Mouse (Mus musculus) left cerebral cortex, postnatal 36 days (tissue): ENCODE measurements around the gene Plb1. TPM values are rescaled to one million over a fixed set of nuclear protein-coding genes. Genes with fewer than 3 reads are reported as not detected.
A peak's percentile ranks its signal among the peaks of the same experiment; 100 is the strongest.

ENCODE experiments used
- DNase-seq, 2 experiments: peaks; one replicate each; pipeline ENCODE4 v3.0.0; 2021 to 2022; ENCODE audit warnings: low spot score in 2 of 2, mixed read lengths in 1 of 2
- intact Hi-C: fragments of 180-260 bp; cut with DNase I; formaldehyde crosslinking; loops from one replicate; pipeline ENCODE4 v1.15.1; 2025
- total RNA-seq, 2 experiments: library from RNA; stranded (reverse); gene quantifications; 2 replicates each; pipeline ENCODE4 v1.2.3; 2021

The Plb1 gene
- total RNA-seq, 2 experiments from 2014 or later, result 0.68 to 2.1 TPM

- intact Hi-C loops, result no loop called here
- no peak for DNase-seq
Measured at GRCm38 (mm10) chr5:32313671-32314070, 81.2 kb downstream of the Plb1 start.

DNA sequence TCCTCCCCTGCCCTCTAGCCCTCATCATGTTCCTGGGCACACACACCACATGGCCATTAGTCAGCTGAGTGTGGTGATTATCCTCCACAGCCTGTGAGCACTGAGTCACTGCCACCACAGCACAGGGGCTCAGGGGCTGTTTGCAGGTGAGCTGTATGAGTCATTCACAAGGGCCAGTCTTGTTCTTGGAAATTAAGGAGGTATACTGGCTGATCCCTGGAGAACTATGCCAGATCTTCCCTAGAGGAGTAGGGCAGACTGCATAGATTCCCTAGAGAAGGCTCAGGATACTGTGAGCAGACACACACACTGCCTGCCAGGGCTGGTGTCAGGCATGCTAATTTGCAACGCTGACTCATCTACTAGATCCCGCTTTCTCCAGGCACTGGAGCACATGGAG, 82.2 kb downstream of the Plb1 start:
- DNase-seq, result peak; percentile 47 to 48
- intact Hi-C loops, result no loop called here

DNA sequence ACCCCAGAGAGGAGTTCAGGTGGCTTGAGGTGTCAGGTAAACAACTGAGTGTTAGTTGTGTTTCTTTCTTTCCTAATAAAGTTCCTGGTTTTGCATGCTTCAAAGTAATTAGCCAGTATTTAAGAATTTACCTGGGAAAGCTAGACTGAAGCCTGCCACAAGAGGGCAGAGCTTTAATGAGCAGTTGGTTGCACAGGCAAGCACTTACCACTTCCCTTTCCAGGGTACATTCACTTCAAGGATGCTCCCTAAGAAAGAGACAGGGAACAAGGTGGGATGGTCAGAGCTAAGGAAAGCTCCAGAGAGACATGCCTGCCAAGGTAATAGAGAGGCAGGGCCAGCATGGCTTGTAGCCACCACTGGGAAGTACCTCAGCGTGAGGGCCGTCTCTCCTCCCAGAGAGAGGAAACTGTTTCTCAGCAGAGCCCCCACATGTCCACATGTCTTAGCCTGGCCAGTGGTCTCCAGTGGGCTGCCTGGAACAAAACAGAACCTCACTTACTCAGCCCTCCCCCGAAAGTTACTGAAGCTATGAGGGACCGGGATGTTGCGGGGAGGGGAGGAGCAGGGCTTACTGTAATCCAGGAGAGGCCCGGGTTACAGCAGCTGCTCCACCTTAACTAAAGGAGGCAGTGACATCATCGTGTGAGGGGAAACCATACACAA, 89.8 kb downstream of the Plb1 start:
- intact Hi-C loops, result loop anchor here (2.0 kb wide), 2 partner anchors 139 to 199 kb away; no protein-coding TSS in a partner anchor

DNA sequence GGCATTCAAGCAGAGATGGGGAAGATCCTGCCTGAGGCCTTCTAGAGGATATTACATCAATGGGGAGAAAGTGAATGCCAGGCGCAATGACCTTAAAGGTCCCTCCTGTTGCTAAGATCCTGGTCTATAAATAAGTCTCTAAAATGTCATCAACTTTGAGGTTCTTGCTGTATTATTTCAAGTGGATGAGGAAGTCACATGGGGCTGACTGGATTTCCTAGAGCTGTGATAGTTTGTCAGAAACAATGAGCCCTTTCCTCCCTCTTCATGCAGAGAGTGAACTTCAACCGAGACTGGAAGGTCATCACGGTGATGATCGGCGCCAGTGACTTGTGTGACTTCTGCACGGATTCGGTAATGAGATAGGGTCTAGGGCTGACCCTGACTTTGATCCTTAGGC, 95.6 kb downstream of the Plb1 start:
- DNase-seq, result no peak
- intact Hi-C loops, result no loop called here

More for the DNA sequence above, 89.8 kb downstream of the Plb1 start:
- peak in 1 of 2 experiments; percentile 34 for DNase-seq

GRCm38 (mm10) chr5:32332591-32332990, 100.1 kb downstream of the Plb1 start:
- intact Hi-C loops, result no loop called here
- no peak for DNase-seq

- intact Hi-C loops, result no loop called here
- peak; percentile 65 to 67 for DNase-seq
Measured at GRCm38 (mm10) chr5:32335172-32335571, 102.7 kb downstream of the Plb1 start.

DNA sequence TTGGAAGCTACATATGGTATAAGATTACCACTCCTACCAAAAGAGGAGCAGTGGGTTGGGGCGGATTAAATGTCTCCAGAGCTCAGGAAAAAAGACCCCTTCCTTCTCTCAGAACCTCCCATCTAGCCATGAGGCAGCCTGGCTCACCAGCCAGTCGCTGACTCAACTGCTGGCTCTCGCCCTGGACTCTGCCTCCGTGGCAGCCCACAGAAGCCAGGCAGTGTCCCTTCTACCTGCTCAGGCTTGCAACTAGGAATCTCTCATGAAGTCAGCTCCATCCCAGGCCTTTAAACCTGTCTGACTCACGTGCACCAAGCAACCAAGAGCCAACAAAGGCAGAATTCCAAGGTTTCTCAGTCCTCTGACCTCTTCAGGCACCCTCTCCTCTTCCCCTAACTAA, 103.6 kb downstream of the Plb1 start:
- intact Hi-C loops, result no loop called here
- peak; percentile 39 to 53 for DNase-seq

- DNase-seq, result no peak
- intact Hi-C loops, result no loop called here
Measured at GRCm38 (mm10) chr5:32337336-32337735, 104.8 kb downstream of the Plb1 start.

GRCm38 (mm10) chr5:32338339-32338738, 105.8 kb downstream of the Plb1 start:
- DNase-seq, result no peak
- intact Hi-C loops, result no loop called here

- DNase-seq, result no peak
- intact Hi-C loops, result no loop called here
Measured at GRCm38 (mm10) chr5:32338766-32339165, 106.3 kb downstream of the Plb1 start.

DNA sequence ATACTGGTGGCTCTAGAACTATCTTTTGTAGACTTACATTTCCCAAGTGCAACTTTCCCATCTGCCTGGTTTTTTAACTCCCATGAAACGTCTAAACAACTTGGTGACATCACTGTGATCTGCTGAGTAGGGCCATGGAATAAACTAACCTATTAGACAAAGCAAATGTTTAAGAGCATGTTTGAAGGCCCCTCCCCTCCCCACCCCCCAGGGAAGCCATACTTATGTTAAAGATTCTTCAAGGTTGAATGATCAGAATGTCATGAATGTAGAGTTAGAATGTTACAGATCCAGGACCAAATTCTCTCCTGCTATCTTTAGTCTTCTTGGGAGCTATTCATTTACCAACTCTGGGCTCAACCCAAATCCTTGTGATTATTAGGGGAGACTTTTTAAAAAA, 107.7 kb downstream of the Plb1 start:
- intact Hi-C loops, result no loop called here
- DNase-seq, result no peak

DNA sequence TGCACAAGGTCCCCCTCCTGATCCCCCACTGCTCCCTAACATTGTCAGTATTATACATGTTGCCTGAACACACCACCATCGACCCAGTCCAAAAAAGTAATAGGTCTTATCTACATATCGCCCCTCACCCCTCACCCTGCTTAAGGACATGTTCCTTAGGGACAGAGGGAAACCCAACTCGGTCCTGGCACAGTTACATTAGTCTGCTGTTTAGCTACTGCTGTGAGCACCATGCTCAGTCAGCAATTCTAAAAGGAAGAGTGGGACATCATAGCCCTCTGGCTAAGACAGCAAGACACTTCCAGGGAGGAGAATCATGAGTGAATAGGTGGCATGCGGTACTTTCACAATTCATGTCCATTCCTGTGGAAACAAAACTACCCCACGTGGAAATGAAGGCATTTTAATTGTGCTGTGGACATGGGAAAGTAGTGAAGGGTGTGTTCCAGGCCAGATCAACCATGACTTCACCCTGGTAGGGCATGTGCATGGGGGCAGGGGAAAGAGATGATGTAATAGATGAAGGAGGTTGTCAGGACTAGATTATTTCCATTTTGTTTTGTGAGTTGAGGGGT, 110.3 kb downstream of the Plb1 start:
- DNase-seq, result no peak
- intact Hi-C loops, result no loop called here

DNA sequence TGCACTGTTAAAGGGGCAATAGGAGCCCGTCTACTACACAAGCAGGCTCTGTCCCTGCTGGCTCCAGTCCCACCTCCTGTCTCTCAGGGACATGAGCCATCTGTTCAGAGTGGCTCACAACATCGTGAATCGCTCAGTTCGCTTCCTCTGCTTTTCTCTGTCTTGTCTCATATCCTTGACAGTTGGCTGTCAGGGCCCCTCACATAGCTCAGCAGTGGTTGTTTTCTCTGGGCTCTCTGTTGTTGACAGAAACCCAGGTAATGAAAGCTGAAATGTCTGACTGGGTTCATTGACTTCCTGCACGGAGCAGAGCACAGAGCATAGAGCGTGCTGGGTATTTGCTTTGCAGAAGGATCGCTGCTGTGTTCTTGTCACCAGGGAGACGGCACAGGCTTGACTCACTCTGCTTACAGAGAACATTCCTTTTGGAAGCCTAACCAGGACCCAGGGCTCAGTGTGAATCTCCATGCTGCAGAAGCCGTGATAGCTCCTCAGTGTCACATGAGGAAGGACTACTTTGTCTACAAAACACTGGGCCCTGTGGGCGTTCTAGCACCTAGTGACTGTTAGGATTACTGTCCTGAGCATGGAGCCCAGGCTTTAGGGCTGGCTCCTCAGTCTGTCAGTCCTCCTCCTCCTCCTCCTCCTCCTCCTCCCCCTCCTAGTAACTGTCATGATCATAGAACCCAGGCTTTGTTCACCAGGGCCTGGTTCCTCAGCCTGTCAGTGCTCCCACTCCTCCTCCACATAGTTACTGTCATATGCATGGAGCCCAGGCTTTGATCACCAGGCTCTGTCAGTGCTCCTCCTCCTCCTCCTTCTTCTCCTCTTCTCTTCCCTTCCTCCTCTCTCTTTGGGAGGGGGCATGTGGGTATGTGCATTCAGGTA, 113.8 kb downstream of the Plb1 start:
- intact Hi-C loops, result loop anchor here (5.0 kb wide), 1 partner anchor 111 kb away; the partner anchor contains the start of gene Ppp1cb

GRCm38 (mm10) chr5:32349718-32350117, 117.2 kb downstream of the Plb1 start:
- intact Hi-C loops, result loop anchor here (5.0 kb wide), 1 partner anchor 108 kb away; the partner anchor contains the start of gene Ppp1cb
- DNase-seq, result no peak

More for the DNA sequence above, 113.8 kb downstream of the Plb1 start:
- peak; percentile 69 to 73 for DNase-seq

DNA sequence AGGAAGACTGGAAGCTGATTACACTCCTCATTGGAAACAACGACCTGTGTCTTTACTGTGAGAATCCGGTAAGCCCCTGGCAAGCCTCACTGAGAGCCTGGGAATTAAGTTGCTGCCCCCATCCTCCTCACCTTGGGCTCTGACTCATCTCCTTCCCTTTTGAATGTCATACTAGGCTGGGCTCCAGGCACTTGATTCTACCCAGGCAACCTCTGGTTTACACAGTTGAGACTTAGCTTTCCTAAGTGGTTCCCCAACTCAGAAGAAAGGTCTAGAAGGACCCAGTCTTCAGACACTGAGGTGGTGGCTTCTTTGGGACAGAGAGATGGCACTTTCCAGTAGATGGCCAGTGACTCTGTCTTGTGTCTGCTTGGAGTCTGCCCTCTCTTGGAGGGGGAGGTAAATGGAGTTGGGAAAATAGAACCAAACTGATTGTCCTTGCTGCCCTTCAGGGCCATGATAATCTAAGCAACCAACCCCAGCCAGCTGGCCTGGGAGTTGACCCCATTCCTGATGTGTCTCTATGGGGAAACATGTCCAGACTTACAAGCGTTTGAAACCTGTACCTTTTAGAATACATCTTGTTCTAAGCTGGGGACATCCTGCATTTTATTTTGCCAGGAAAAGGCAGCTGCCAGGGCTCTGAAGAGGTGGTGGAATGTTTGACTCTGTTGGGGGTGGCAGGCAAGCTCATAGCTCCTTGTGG, 118.2 kb downstream of the Plb1 start:
- no peak for DNase-seq
- intact Hi-C loops, result no loop called here

DNA sequence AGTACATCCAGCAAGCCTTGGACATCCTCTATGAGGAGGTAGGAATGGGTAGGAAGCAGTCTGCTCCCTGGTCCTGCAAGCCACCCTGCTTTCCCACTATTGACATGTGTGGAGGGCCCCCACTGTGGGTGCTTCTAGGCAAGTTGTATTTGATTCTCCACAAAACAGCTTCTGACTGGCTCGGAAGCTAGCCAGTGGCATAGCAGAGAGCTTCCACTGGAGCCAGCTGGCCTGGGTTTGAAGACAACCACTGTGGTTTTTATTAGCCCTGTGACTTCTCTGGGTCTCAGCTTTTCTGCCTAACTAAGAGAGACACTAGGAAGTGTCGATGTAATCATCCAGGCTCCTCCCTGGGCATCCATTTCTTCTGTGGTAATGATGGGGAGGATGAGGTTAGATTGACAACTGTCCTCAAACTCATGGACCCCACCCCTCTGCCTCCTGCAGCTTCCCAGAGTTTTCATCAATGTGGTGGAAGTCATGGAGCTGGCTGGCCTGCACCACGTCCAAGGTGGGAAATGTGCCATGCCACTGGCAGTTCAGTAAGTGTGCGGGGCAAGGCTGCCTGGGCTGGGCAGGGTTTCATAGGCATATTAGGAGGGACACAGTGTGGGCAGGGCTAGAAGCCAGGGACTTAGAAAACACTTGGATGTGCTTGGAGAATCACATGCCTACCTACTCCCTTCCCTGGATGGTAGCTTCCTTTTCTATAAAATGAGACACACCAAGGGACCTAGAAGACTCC, 119.4 kb downstream of the Plb1 start:
- no peak for DNase-seq
- intact Hi-C loops, result no loop called here

DNA sequence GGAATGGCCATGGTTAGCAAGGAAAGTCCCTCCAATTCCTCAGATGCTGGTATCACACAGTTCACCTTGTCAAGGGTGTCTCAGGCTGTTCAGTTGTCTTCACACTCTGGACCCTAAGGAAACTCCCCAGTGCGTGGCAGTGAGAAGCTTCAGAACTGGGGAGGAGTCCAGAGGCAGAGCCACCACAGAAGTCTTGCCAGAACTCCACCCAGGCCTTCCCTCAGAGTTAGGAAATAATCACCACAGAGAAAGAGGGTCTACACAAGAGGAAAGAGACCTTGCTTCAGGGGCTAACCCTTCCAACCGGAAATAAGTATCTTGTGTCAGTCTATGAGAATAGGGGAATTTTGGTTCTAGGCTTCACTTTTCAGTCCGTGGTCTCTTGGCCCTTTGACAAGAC, 120.3 kb downstream of the Plb1 start:
- intact Hi-C loops, result no loop called here
- no peak for DNase-seq

- DNase-seq, result no peak
- intact Hi-C loops, result no loop called here
Measured at GRCm38 (mm10) chr5:32353280-32353679, 120.8 kb downstream of the Plb1 start.

GRCm38 (mm10) chr5:32360511-32360910, 128.0 kb downstream of the Plb1 start:
- no peak for DNase-seq
- intact Hi-C loops, result no loop called here
